Mouse (Mus musculus): ENCODE measurements at regions not wholly inside any gene's neighbourhood (a gene's known extent, or its start where the extent isn't known, plus 50 kb on each side); places are given as distances from the start of the nearest gene placed in this dataset.

GRCm38 (mm10) chr1:128675538-128675937 is 83.4 kb upstream of the Cxcr4 start:
- DNase-seq (ENCODE audit: low read depth, low spot score), result no peak

GRCm38 (mm10) chr1:128672306-128672705 is 80.2 kb upstream of the Cxcr4 start:
- DNase-seq (ENCODE audit: low read depth, low spot score), result no peak

- no peak for DNase-seq (ENCODE audit: low read depth, low spot score)
Measured at GRCm38 (mm10) chr1:128671495-128671894, 79.4 kb upstream of the Cxcr4 start.

GRCm38 (mm10) chr1:128671016-128671415 is 78.9 kb upstream of the Cxcr4 start:
- DNase-seq (ENCODE audit: low read depth, low spot score), result no peak

GRCm38 (mm10) chr1:128669241-128669666 is 77.2 kb upstream of the Cxcr4 start:
- no peak for DNase-seq (ENCODE audit: low read depth, low spot score)

- no peak for DNase-seq (ENCODE audit: low read depth, low spot score)
Measured at GRCm38 (mm10) chr1:128668718-128669117, 76.6 kb upstream of the Cxcr4 start.

- no peak for DNase-seq (ENCODE audit: low read depth, low spot score)
Measured at GRCm38 (mm10) chr1:128667121-128667762, 75.1 kb upstream of the Cxcr4 start.

GRCm38 (mm10) chr1:128663207-128663606 is 71.1 kb upstream of the Cxcr4 start:
- DNase-seq (ENCODE audit: low read depth, low spot score), result no peak

- no peak for DNase-seq (ENCODE audit: low read depth, low spot score)
Measured at GRCm38 (mm10) chr1:128659857-128660256, 67.8 kb upstream of the Cxcr4 start.

GRCm38 (mm10) chr1:128658802-128659201 is 66.7 kb upstream of the Cxcr4 start:
- no peak for DNase-seq (ENCODE audit: low read depth, low spot score)

GRCm38 (mm10) chr1:128654099-128654862 is 62.2 kb upstream of the Cxcr4 start:
- DNase-seq (ENCODE audit: low read depth, low spot score), result no peak

GRCm38 (mm10) chr1:128650596-128650995 is 58.5 kb upstream of the Cxcr4 start:
- DNase-seq (ENCODE audit: low read depth, low spot score), result no peak

- no peak for DNase-seq (ENCODE audit: low read depth, low spot score)
Measured at GRCm38 (mm10) chr1:128649490-128650178, 57.5 kb upstream of the Cxcr4 start.

GRCm38 (mm10) chr1:128643316-128643776 is 51.3 kb upstream of the Cxcr4 start:
- DNase-seq (ENCODE audit: low read depth, low spot score), result peak; percentile 46

- no peak for DNase-seq (ENCODE audit: low read depth, low spot score)
Measured at GRCm38 (mm10) chr1:128642212-128642611, 50.1 kb upstream of the Cxcr4 start.

Measured in embryo, embryonic 11.5 days (tissue).